Mouse (Mus musculus) CD4-positive, CD25-positive, alpha-beta regulatory T cell, adult 4 months (primary cell): Measurements from ENCODE around the gene Hes3. TPM values are rescaled to one million over a fixed set of nuclear protein-coding genes. Genes with fewer than 3 reads are reported as not detected.

ENCODE experiments used
- ATAC-seq: one replicate; pipeline ENCODE4 v1.8.0; 2017
- polyA plus RNA-seq, 2 experiments: library from polyadenylated mRNA; unstranded; fragments of 100-300 nt; shearing (Covaris generic); gene quantifications; one replicate each; pipeline ENCODE4 v1.2.1; 2017

Hes3 gene
- polyA plus RNA-seq, 2 experiments from 2014 or later = not detected

- ATAC-seq = no peak
Measured at GRCm38 (mm10) chr4:152304685-152305084, 13.2 kb upstream of the Hes3 start.

- ATAC-seq = no peak
Measured at GRCm38 (mm10) chr4:152303172-152303571, 11.7 kb upstream of the Hes3 start.

GRCm38 (mm10) chr4:152302012-152302411 lies 10.6 kb upstream of the Hes3 start:
- ATAC-seq = no peak

GRCm38 (mm10) chr4:152300375-152300774 lies 8.9 kb upstream of the Hes3 start:
- no peak for ATAC-seq

GRCm38 (mm10) chr4:152298836-152299235 lies 7.4 kb upstream of the Hes3 start:
- no peak for ATAC-seq

- peak; percentile 91 for ATAC-seq
Measured at GRCm38 (mm10) chr4:152296874-152297861, 5.7 kb upstream of the Hes3 start, which contains the start of gene Icmt. Icmt (plus strand) TSS chr4:152297227.

GRCm38 (mm10) chr4:152296371-152296770 lies 4.9 kb upstream of the Hes3 start:
- ATAC-seq = no peak

- ATAC-seq = peak; percentile 11
Measured at GRCm38 (mm10) chr4:152295916-152296315, 4.5 kb upstream of the Hes3 start.

GRCm38 (mm10) chr4:152294188-152294929 lies 2.9 kb upstream of the Hes3 start:
- ATAC-seq = no peak

GRCm38 (mm10) chr4:152292102-152292765 lies 772 bp upstream of the Hes3 start:
- ATAC-seq = no peak

GRCm38 (mm10) chr4:152290991-152291390 lies 471 bp downstream of the Hes3 start:
- no peak for ATAC-seq

GRCm38 (mm10) chr4:152290385-152290784 lies 1.1 kb downstream of the Hes3 start:
- ATAC-seq = no peak

- ATAC-seq = no peak
Measured at GRCm38 (mm10) chr4:152288398-152288945, 3.0 kb downstream of the Hes3 start.

- no peak for ATAC-seq
Measured at GRCm38 (mm10) chr4:152287317-152288120, 3.9 kb downstream of the Hes3 start.

- no peak for ATAC-seq
Measured at GRCm38 (mm10) chr4:152286887-152287286, 4.6 kb downstream of the Hes3 start.

- no peak for ATAC-seq
Measured at GRCm38 (mm10) chr4:152286183-152286582, 5.3 kb downstream of the Hes3 start.

GRCm38 (mm10) chr4:152285505-152285904 lies 6.0 kb downstream of the Hes3 start:
- no peak for ATAC-seq

GRCm38 (mm10) chr4:152283186-152283950 lies 8.1 kb downstream of the Hes3 start:
- peak; percentile 95 for ATAC-seq

- ATAC-seq = no peak
Measured at GRCm38 (mm10) chr4:152282721-152283120, 8.7 kb downstream of the Hes3 start.

- no peak for ATAC-seq
Measured at GRCm38 (mm10) chr4:152281601-152282000, 9.9 kb downstream of the Hes3 start.

GRCm38 (mm10) chr4:152278986-152279385 lies 12.5 kb downstream of the Hes3 start:
- ATAC-seq = no peak
